Mouse (Mus musculus): ENCODE data around the gene Idh3a. TPM values are rescaled to one million over a fixed set of nuclear protein-coding genes. Genes with fewer than 3 reads are reported as not detected.
A peak's percentile ranks its signal among the peaks of the same experiment; 100 is the strongest.
"Not testable (repeated sequence)": the region's sequence is repeated elsewhere in the genome, so short reads cannot be mapped to it uniquely, and the experiment has no call there.

Idh3a gene
- total RNA-seq, 2 experiments from 2014 or later = 194 to 212 TPM

DNA sequence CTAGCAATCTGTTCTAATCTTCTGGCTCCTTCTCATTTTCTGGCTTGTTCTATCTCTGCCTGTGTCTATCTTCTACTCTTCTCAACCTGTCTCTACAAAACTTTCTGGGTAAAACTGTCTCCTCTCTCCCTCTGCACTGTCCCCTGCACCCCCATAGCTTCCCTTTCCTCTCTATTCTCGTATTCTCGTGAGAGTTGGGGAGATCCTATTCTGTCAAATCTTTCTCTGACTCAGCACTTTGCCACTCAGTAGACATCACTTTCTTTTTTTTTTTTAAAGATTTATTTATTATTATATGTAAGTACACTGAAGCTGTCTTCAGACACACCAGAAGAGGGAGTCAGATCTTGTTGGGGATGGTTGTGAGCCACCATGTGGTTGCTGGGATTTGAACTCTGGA lies 2.0 kb upstream of the Idh3a start:
- DNase-seq (ENCODE audit: low spot score in 2 of 2) = not testable (repeated sequence)

DNA sequence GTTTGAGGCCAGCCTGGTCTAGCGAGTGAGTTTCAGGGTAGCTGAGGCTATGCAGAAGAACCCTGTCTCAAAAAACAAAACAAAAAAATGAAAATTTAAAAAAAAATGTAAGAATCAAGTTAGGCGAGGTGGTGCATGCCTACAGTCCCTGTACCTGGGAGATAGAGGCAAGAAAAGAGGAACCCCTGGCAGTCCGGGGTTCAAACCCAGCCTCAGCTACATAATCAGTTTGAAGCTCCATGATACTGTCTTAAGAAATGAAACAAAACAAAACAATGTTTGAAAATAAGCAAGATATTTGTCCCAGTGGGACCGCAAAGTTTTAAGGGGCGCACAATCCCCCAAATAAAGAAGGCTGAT lies 315 bp upstream of the Idh3a start:
- DNase-seq (ENCODE audit: low spot score in 2 of 2) = no peak

DNA sequence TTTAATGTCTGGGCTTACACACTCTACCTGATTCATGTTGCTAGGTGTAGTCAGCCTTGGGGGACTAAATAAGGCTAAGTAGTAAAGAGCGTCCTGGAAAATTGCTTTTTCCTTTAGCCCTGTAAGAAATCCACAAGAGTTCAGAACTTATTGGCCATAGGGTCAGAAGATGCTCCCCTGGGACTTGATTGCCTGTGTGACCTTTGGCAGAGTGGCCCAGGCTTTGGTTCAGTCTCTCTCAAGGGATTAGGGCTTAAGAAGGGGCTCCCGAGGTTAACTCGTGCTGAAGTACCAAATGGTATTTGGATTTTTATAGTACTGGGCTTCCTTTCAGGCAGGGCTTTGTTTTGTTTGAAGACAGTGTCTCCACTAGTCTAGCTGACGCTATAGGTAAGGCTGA lies 1.7 kb downstream of the Idh3a start:
- DNase-seq (ENCODE audit: low spot score in 2 of 2) = no peak

DNA sequence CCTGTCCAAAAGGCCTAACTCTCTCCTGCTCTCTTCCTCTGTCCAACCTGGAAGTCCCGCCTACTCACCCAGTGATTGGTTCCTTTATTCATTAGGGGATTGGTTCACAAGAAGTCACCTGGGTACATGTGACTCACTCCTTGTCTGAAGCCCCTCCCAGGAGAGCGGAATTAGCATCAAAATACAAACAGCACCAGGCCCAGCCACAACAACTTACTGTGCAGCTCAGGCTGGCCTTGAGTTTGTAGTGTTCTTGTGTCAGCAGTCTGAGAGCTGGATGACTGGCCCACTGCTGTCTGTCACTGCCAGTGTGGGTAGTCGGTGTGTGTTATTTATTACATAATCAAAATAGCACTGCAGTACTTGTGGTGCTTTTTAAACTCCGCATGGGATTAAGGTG lies 7.5 kb downstream of the Idh3a start:
- not testable (repeated sequence) for DNase-seq (ENCODE audit: low spot score in 2 of 2)

GRCm38 (mm10) chr9:54596752-54597465 lies 10.8 kb downstream of the Idh3a start:
- DNase-seq (ENCODE audit: low spot score in 2 of 2) = no peak

GRCm38 (mm10) chr9:54602386-54602785 lies 16.3 kb downstream of the Idh3a start:
- DNase-seq (ENCODE audit: low spot score in 2 of 2) = peak; percentile 16 to 18

DNA sequence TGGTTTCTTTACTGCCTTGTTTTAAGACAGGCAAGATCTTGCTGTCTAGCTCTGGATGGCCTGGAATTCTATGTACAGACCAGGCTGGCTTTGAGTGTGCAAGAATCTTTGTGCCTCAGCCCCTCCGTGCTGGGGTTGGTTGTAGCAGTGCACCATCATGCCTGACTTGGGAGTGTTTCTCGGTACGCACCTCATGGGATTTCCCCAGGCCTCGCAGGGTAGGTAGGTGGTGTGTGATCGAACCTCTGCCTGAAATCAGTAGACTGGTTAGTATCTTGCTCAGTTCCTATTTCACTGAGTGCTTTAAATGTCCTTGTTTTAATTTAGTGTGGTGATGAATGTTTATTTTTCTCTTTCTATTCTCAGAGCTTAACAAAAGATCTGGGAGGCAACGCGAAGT lies 16.8 kb downstream of the Idh3a start:
- no peak for DNase-seq (ENCODE audit: low spot score in 2 of 2)

DNA sequence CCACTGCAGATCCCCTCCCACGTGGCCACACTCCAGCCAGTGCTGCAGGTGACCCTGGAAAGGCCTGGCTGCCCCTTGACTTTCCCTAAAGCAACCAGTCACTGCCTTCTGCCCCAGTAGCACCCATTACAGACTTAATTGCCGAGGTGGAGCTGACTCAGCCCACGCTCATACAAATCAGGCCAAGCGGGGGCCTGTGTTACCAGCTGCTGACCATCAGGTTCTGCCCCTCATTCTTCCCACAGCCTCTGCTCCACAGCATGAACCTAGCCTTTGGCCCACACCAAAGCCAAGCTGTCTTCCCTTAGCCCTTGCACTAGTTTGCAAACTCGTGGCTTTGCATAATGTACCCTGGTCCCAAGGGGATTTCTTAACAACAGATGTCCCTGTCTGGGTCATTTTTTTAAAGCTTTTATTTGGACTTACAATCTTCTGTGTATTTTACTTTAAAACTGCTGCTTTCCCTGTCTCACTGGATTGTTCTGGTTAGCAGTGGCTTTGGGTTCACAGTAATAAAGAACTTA lies 18.1 kb downstream of the Idh3a start:
- no peak for DNase-seq (ENCODE audit: low spot score in 2 of 2)

GRCm38 (mm10) chr9:54604886-54605285 lies 18.8 kb downstream of the Idh3a start:
- peak; percentile 50 to 72 for DNase-seq (ENCODE audit: low spot score in 2 of 2)

DNA sequence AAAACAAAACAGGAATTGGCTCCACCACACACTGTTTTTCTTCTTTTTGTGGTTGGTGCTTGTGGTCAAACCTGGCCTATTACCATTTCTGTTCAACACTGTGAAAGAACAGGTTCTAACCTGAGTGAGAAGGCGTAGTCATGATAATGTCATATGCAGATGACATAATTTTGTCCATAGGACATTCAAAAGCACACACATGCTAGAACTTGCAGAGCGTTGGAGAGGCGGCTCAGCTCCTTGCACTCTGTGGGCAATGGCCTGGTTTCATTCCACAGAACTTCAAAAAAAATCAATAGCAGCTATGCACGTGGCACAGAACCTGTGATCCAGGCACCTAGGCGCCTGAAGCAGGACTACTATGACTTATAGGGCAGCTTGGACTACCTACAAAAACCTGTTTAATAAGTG lies 26.7 kb downstream of the Idh3a start:
- no peak for DNase-seq (ENCODE audit: low spot score in 2 of 2)

DNA sequence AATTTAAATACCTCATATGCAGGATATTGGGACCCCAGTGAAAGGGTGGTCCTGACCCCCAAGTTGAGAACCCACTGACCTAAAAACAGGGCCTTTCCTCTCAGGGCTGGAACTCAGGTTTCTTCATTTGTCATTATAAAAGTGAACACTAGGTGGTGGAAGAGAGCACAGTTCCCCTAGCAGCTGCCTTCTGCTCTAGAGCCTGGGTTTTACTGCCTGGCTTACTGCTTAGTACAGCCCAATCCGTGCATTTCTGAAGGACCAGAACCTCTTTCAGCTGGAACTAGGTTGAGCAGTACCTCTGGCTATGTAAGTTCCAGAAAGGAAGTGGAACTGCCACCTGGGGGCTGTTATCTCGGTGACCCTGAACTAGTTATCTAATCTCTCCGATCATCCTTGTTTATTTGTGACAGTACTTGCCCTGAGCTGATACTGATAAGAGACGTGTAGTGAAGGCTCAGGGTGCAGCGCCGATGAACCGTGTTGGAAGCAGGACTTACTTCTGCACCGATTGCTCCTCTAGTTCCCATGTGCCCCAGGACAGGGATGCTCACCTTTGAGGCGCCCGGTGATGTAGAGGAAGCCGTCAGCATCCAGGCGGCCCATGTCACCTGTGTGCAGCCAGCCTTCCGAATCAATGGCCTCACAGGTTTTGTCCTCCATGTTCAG lies 28.2 kb downstream of the Idh3a start:
- DNase-seq (ENCODE audit: low spot score in 2 of 2) = peak; percentile 24 to 25

DNA sequence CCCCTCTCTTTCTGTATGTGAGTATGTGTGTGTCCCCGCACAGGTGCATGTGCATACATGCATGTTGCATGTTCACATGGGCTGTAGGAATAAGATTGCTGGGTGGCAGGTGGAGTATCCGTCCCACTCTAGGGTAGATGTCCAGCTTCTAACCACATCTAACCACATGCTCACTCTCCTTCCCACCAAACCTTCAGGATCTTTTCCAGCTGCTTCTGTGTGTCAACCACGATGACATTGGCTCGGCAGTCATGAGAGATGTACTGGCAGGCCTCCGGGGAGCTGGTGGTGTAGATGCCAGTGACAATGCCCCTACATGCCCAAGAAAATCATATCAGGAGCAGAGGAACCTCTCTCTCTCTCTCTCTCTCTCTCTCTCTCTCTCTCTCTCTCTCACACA lies 41.1 kb downstream of the Idh3a start:
- no peak for DNase-seq (ENCODE audit: low spot score in 2 of 2)

DNA sequence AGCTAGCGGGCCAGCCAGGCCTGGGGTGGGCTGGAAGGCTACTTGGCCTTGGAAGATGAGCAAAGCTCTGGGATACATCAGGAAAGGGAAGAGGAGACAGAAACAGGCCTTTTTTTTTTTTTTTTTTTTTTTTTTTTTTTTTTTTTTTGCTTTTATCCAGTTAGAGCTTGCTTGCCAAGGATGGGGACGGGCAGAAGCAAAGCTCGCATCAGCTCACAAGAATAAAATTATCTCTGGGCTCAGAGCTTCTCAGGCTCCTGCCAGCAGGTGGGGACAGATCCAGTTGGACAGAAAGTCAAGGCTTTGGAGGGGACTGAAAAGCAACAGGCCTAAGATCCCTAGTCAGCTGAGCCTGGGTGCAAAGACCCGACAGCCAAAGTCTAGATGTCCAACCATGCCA lies 42.6 kb downstream of the Idh3a start:
- DNase-seq (ENCODE audit: low spot score in 2 of 2) = peak in 1 of 2 experiments; percentile 17

DNA sequence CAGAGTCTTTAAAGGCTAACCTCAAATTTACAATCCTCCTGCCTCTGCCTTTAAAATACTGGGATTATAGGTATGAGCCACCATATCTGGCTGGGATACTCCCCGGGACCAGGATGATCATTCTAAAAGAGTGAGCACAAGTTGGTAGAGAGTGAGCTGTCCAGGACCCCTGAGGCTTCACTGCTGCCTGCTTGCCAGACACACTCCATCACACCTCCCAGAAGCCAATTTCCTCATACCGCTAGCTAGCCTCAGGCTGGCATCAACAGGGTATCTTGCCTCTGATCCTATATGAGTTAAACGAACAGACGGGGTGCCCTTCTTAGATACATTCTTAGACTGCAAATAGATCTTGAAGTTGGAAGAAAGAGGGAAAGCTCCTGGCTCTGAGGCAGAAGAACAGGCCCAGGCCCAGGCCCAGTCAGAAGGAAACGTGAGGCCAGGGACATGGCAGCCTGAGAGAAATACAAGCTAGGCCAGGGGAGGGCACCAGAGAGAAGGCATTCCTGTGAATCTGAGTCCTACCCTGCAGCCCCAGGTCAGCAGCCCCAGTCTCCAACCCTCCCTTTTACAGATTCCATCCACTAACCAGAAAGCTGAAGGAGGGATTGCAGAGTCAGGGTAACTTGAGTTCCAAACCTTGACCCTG lies 43.6 kb downstream of the Idh3a start:
- DNase-seq (ENCODE audit: low spot score in 2 of 2) = no peak

- no peak for DNase-seq (ENCODE audit: low spot score in 2 of 2)
Observed at GRCm38 (mm10) chr9:54630905-54631304, 44.8 kb downstream of the Idh3a start.

DNA sequence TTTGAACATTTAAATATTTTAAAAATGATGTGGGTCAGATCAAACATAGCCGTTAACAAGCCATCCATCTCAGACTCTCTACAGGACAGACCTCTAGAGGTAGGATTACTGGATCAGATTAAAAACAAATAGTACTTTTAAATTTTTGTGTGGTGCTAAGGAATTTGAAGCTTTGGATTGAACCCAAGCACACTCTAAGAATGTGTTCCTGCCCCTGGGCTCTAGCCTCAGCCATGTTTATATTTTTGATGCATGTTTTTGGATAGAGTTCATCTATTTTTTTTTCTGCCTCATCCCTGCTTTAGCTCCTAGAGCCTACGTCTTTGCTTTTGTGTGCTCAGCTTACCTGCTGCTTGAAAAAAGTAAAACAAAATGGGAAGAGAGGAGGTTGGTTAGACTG lies 47.3 kb downstream of the Idh3a start:
- no peak for DNase-seq (ENCODE audit: low spot score in 2 of 2)

DNA sequence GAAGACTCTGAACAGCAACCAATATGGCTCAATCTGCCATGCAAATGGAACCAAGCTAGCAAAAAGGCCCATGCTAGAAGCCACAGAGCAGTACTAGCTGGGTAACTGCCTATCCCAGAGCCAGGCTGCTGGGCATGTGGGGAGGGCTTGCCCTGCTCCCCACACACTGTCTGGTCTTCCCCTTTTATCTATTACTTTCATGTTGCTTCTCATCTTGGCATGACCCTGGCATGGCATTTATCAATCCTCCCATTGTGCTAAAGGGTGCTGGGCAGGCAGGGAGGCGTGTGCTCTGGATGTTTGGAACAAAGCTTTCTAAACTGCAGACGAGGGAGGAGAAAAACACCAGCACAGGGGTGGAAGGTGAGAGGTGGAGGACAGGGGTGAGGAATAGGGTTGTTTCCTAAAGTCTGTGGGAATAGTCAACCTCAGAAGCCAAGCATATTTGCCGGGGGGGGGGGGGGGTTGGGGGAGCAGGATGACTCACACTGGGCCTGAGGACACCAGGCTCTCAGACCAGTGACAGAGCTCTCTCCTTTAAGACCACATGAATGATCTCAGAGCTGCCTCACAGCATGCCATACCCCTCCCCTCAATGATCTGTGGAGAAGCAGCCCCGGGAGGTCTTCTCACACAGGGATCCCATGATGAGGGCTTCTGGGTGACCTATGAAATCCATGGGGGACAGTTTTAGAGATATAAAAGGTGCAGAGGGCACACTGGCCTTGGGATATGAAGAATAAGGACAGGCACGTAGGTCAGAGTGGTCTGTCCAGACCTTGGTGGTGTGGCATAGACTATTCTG lies 51.6 kb downstream of the Idh3a start:
- no peak for DNase-seq (ENCODE audit: low spot score in 2 of 2)

DNA sequence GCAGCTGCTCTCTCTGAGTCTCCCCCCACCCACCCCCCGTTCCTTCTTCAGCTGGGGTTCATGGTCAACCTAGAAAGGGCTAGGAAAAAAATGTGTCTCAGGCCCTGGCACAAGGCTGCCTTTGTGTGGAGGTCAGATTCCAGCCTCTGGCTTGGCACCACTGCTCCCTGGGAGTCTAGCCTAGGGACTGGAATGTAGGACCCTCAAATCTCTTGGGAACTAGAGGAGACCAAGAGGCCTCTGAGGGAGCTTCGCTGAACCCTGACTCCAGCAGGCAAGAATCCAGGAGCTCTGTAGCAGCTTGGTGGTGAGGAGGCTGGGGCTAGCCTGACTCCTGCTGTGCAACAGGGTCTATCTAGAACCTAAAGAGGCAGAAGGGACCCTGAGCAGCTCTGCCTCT lies 53.1 kb downstream of the Idh3a start:
- DNase-seq (ENCODE audit: low spot score in 2 of 2) = no peak

GRCm38 (mm10) chr9:54641548-54641947 lies 55.4 kb downstream of the Idh3a start:
- no peak for DNase-seq (ENCODE audit: low spot score in 2 of 2)

DNA sequence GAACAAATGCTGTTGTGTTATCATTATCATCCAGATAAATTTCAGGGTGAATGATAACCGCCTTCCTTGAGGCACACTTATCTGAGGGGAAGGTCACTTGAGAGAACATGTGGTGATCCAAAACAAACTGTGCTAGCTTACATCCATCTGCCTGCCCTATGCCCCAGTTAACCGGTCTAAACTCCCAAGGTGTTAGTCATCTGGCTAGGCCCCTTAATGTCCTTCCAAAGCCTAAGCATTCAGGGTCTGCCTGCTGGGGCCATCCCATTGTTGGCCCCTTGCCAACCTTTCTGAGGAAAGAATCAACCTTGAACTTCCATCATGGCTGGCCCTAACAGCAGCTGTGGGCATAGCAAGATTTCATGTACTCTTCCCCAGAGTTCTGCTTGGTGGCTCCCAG lies 56.0 kb downstream of the Idh3a start:
- DNase-seq (ENCODE audit: low spot score in 2 of 2) = no peak

DNA sequence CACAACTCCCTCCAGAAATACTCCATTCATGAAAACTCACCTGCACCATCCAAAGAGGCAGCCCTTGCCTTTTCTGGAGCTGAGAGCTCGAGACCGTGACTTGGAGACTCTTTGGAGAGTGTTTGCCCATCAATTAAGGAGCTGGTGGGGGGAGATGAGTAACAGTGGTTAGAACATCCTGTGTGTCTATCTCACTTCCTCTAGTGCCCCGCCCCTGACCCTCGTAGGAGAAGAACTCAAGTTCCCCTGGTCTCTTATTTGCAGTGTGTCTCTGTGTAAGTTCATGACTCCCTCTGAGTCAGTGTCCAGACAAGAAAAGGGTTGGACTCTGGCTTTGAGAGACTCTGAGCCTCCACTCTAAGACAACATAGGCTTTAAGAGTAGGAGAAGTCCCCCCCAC lies 56.4 kb downstream of the Idh3a start:
- no peak for DNase-seq (ENCODE audit: low spot score in 2 of 2)

Measured in left cerebral cortex, adult 18-20 months (tissue).